Mouse (Mus musculus): ENCODE results near the gene Lrrc43. TPM values are rescaled to one million over a fixed set of nuclear protein-coding genes. Genes with fewer than 3 reads are reported as not detected.

Gene Lrrc43
- polyA plus RNA-seq, 1 experiment from 2014 or later: not detected

- Histone ChIP-seq H3K4me3 (0 out of 2 replicates have a peak overlapping the region, but pooled peaks have one; percentile 11), H3K27me3 (replicated peaks; ENCODE audit: low read depth, poor library complexity, severe bottlenecking) (no peaks in the 10 kb centered on the region), H3K4me1 (peaks cover 30% of the 10 kb centered on the region), H3K27ac (replicated peaks) (no peak overlapping the region), H3K9me3 (no peaks in the 10 kb centered on the region), H3K36me3 (replicated peaks) (peaks cover 30% of the 10 kb centered on the region)
- no peak for DNase-seq (ENCODE audit: low spot score)
- WGBS: 88% methylated on average over 1 of the region's 1 CpGs
Measured at GRCm38 (mm10) chr5:123522166-123522565, 33.1 kb downstream of the Lrrc43 start.

DNA sequence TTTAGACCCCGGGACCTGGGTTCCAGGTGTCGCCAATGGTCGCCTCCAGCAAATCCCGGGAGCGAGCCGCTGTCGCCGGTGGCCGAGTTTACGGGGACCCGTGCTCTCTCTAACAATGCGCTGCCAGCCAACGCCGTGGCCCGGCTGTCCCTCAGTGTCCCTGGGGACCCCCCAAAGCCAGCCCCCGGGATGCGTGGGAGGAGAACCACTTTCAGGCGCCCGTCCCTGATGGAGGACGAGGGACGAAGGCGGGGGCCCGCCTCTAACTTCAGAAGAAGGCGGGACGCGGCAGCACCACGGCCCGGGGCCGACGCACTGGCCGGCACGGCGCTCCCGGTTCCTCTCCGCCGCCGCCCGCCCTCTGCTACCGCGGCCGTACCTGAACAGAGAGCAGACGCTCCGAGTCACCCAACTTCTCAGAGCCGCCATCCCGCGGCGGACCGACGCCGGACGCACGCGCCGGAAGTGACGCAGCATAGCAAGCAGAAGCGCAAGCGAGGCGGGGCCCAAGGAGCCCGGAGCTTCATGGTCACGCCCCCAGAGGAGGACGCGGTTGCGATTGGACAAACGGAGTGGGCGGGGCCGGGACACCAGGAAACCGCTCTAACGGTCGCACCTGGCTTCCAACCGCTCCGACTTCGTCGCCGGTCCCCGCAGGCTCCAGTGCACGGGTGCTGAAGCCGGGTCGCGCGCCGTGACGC, 34.7 kb downstream of the Lrrc43 start, which contains the start of gene Diablo:
Diablo (minus strand) TSS at position 485 of the 701 bp plus-strand sequence.
- H3K27ac ChIP-seq (replicated peaks): peak within 1 kb of the TSS; percentile 84
- H3K9me3 ChIP-seq: no peaks in the 10 kb centered on the region
- H3K36me3 ChIP-seq (replicated peaks): peaks cover 27% of the 10 kb centered on the region
- peak; percentile 99 for DNase-seq (ENCODE audit: low spot score)
- under 1% methylated on average over 82 of the region's 82 CpGs for WGBS
- H3K27me3 ChIP-seq (replicated peaks; ENCODE audit: low read depth, poor library complexity, severe bottlenecking): no peaks in the 10 kb centered on the region
- peak within 1 kb of the TSS; percentile 80 for H3K4me3 ChIP-seq
- peaks cover 30% of the 10 kb centered on the region for H3K4me1 ChIP-seq

DNA sequence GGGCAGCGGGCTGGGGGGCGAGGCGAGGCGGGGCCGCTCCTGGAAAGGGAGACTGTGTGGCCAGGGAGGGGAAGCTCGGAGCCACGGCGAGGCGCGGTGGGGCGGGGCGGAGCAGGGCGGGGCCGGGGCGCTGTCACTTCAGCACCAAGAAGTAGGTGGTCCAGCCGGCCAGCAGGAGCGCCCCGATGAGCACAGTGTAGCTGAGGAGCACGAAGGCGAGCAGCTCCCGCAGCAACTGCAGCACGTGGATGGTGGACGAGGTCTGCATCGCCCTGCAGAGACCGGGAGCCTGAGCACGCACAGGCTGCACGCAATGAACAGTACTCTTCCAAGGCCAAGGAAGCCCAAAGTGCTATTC, 35.3 kb downstream of the Lrrc43 start:
- Histone ChIP-seq H3K9me3 (no peaks in the 10 kb centered on the region), H3K27me3 (replicated peaks; ENCODE audit: low read depth, poor library complexity, severe bottlenecking) (no peaks in the 10 kb centered on the region), H3K4me1 (peaks cover 30% of the 10 kb centered on the region), H3K36me3 (replicated peaks) (peaks cover 28% of the 10 kb centered on the region), H3K27ac (replicated peaks) (peak overlapping the region; percentile 84; the same call in 1 of the 2 replicates), H3K4me3 (peak overlapping the region; percentile 80)
- no peak for DNase-seq (ENCODE audit: low spot score)
- 1% methylated on average over 27 of the region's 27 CpGs for WGBS

DNA sequence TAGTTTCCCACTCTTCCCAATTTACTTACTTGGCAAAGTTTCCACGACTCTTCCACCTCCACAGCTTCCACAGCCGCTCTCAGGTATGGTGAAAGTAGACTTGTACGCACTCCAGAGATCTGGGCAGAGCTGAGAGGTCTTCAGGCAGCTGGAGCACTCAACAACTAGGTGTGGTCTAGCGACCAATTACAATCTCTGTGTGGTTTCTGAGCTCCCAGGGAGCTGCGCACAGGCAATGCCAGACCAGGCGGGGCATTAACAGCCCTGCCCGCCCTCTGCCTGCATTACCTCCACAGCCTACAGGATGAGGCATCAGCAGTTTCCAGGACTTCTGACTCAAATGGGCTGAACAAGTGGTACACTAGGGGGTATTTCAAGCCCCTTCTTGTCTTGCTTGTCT, 36.2 kb downstream of the Lrrc43 start, which contains the start of gene Gm49027:
Gm49027 (minus strand) TSS at position 208 of the 400 bp plus-strand sequence.
- peaks cover 30% of the 10 kb centered on the region for H3K36me3 ChIP-seq (replicated peaks)
- DNase-seq (ENCODE audit: low spot score): no peak
- WGBS: 84% methylated on average over 7 of the region's 7 CpGs
- peak within 1 kb of the TSS; percentile 84; the same call in 1 of the 2 replicates for H3K27ac ChIP-seq (replicated peaks)
- H3K4me3 ChIP-seq: peak within 1 kb of the TSS; percentile 80
- no peaks in the 10 kb centered on the region for H3K9me3 ChIP-seq
- H3K27me3 ChIP-seq (replicated peaks; ENCODE audit: low read depth, poor library complexity, severe bottlenecking): no peaks in the 10 kb centered on the region
- H3K4me1 ChIP-seq: peaks cover 30% of the 10 kb centered on the region

DNA sequence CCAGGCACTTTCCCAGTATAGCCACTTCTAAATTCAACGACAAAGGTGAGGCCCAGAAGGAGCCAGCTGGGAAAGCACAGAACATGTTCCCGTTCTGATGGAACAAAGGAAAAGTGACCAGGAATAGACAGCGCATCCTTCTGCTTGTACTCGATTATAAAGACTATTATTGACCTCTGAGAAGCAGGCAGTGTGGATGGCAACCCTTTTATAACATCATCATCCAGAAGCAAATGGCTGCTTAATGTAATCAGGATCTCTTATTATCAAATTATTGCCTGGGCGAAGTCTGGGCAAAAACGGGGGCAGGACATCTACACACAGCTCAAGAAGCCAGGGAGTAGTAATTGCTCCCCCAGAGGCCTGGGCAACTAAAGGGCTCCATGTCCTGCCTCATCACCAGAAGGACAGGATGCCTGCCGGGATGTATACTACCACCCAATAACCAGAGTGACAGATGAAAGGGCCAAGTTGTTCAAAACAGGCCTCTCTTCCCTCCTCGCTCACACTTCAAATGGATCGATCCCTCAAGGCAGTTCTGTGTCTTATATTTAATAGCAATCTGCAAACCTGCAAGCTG, 36.9 kb downstream of the Lrrc43 start:
- no peaks in the 10 kb centered on the region for H3K9me3 ChIP-seq
- peaks cover 30% of the 10 kb centered on the region for H3K4me1 ChIP-seq
- peaks cover 37% of the 10 kb centered on the region for H3K36me3 ChIP-seq (replicated peaks)
- no peaks in the 10 kb centered on the region for H3K27me3 ChIP-seq (replicated peaks; ENCODE audit: low read depth, poor library complexity, severe bottlenecking)
- H3K27ac ChIP-seq (replicated peaks): no peak overlapping the region
- H3K4me3 ChIP-seq: no peak overlapping the region
- DNase-seq (ENCODE audit: low spot score): no peak
- WGBS: 92% methylated on average over 9 of the region's 9 CpGs

GRCm38 (mm10) chr5:123528641-123529040, 39.5 kb downstream of the Lrrc43 start:
- H3K36me3 ChIP-seq (replicated peaks): peaks cover 64% of the 10 kb centered on the region
- H3K4me3 ChIP-seq: no peak overlapping the region
- H3K9me3 ChIP-seq: no peaks in the 10 kb centered on the region
- no peaks in the 10 kb centered on the region for H3K27me3 ChIP-seq (replicated peaks; ENCODE audit: low read depth, poor library complexity, severe bottlenecking)
- WGBS: 80% methylated on average over 7 of the region's 7 CpGs
- H3K27ac ChIP-seq (replicated peaks): no peak overlapping the region
- peaks cover 8% of the 10 kb centered on the region for H3K4me1 ChIP-seq
- no peak for DNase-seq (ENCODE audit: low spot score)

- H3K36me3 ChIP-seq (replicated peaks): peaks cover 77% of the 10 kb centered on the region
- H3K4me3 ChIP-seq: no peak overlapping the region
- H3K27me3 ChIP-seq (replicated peaks; ENCODE audit: low read depth, poor library complexity, severe bottlenecking): no peaks in the 10 kb centered on the region
- H3K4me1 ChIP-seq: no peaks in the 10 kb centered on the region
- no peak overlapping the region for H3K27ac ChIP-seq (replicated peaks)
- no peaks in the 10 kb centered on the region for H3K9me3 ChIP-seq
- no peak for DNase-seq (ENCODE audit: low spot score)
- WGBS: 90% methylated on average over 8 of the region's 8 CpGs
Measured at GRCm38 (mm10) chr5:123530056-123530455, 41.0 kb downstream of the Lrrc43 start.

DNA sequence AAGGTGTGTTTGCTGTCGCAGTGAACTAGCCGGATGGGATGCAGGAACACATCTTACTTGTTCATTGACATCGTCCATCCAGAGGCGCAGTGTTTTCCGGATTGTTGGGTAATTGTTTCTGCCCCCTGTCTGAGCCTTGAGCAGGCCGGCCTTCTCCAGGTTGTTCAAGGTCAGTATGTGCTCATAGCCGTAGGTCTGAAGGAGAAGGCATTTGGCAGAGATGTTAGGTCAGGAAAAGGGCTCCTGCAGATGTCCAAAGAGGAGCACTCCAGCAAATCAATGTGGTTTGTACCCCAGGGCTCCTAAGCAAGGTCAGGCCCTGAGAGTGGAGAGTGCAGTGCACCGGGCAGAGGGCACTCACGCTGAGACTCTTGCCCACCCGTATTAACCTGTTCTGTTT, 44.7 kb downstream of the Lrrc43 start:
- no peaks in the 10 kb centered on the region for H3K27me3 ChIP-seq (replicated peaks; ENCODE audit: low read depth, poor library complexity, severe bottlenecking)
- no peak overlapping the region for H3K27ac ChIP-seq (replicated peaks)
- no peaks in the 10 kb centered on the region for H3K9me3 ChIP-seq
- no peak for DNase-seq (ENCODE audit: low spot score)
- H3K36me3 ChIP-seq (replicated peaks): peaks cover 90% of the 10 kb centered on the region
- whole genome bisulfite sequencing: 93% methylated on average over 10 of the region's 10 CpGs
- H3K4me3 ChIP-seq: no peak overlapping the region
- no peaks in the 10 kb centered on the region for H3K4me1 ChIP-seq

DNA sequence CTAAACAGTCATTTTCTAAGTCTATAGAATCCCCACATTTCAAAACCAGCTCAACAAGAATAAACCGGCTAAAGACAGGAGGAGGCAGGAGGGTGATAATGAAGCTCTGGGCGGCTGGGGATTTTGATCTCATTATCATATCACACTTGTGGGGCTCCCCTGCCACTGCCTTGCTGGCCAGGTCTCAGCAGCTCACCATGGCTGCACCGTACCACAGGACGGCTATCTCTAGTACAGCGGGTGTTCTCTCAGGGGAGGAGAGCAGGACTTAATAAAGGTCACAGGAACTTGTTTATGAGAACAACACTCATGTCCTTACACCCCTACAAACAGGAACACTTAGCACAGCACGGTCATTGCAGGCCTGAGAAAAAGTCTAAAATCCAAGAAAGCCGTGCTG, 66.6 kb downstream of the Lrrc43 start:
- Histone ChIP-seq H3K27ac (replicated peaks) (no peak overlapping the region), H3K4me3 (no peak overlapping the region), H3K4me1 (no peaks in the 10 kb centered on the region), H3K36me3 (replicated peaks) (peaks cover 62% of the 10 kb centered on the region), H3K27me3 (replicated peaks; ENCODE audit: low read depth, poor library complexity, severe bottlenecking) (no peaks in the 10 kb centered on the region), H3K9me3 (no peaks in the 10 kb centered on the region)
- WGBS: 92% methylated on average over 7 of the region's 7 CpGs
- DNase-seq (ENCODE audit: low spot score): no peak

DNA sequence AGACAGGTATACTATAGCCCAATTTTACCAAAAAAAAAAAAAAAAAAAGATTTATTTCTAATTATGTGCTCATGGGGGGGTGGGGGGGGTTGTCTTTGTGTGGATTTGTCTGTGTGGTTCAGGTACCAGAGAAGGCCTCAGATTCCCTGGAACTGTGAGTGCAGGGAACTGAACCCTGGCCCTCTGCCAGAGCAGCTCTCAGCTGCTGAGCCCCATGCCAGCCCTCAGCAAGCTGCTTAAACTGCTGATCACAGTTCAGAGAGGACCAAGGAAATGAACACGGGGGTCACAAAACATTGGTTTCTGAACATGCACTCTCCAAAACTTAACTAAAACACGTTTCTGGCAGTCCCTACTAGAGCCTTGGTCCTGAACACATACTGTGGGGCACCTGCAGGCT, 67.3 kb downstream of the Lrrc43 start:
- H3K27me3 ChIP-seq (replicated peaks; ENCODE audit: low read depth, poor library complexity, severe bottlenecking): no peaks in the 10 kb centered on the region
- no peaks in the 10 kb centered on the region for H3K9me3 ChIP-seq
- no peaks in the 10 kb centered on the region for H3K4me1 ChIP-seq
- no peak for DNase-seq (ENCODE audit: low spot score)
- H3K27ac ChIP-seq (replicated peaks): no peak overlapping the region
- H3K4me3 ChIP-seq: no peak overlapping the region
- WGBS: 71% methylated on average over 2 of the region's 2 CpGs
- peaks cover 70% of the 10 kb centered on the region for H3K36me3 ChIP-seq (replicated peaks)

Small RNA genes within 50 kb of the gene (microRNA-seq; reads per million reads assigned to microRNA genes)
- 1.8 reads per million for gene Mir7647

Other genes starting within 250 kb of the Lrrc43 start
- 4.3 and 4.5 TPM in 2 replicates for gene Wdr66, start 237.2 kb upstream of the Lrrc43 start, polyA plus RNA-seq (2016; fragmentation: Nextera tagmentation; extraction: Ambion mirVana)
- gene Bcl7a, start 145.5 kb upstream of the Lrrc43 start, polyA plus RNA-seq (2016; fragmentation: Nextera tagmentation; extraction: Ambion mirVana): 41.7 and 42.8 TPM in 2 replicates
- 18.6 and 20.8 TPM in 2 replicates for gene Mlxip, start 94.5 kb upstream of the Lrrc43 start, polyA plus RNA-seq (2016; fragmentation: Nextera tagmentation; extraction: Ambion mirVana)
- gene Il31, start 184 bp downstream of the Lrrc43 start, polyA plus RNA-seq (2016; fragmentation: Nextera tagmentation; extraction: Ambion mirVana): not detected in 2 replicates
- 1.5 and 2.0 TPM in 2 replicates for gene B3gnt4, start 21.2 kb downstream of the Lrrc43 start, polyA plus RNA-seq (2016; fragmentation: Nextera tagmentation; extraction: Ambion mirVana)
- 125 and 134 TPM in 2 replicates for gene Diablo, start 34.9 kb downstream of the Lrrc43 start, polyA plus RNA-seq (2016; fragmentation: Nextera tagmentation; extraction: Ambion mirVana)
- gene Gm49027, start 36.2 kb downstream of the Lrrc43 start, polyA plus RNA-seq (2016; fragmentation: Nextera tagmentation; extraction: Ambion mirVana): 0.24 and 0.35 TPM in 2 replicates
- gene Vps33a, start 83.7 kb downstream of the Lrrc43 start, polyA plus RNA-seq (2016; fragmentation: Nextera tagmentation; extraction: Ambion mirVana): 28.1 and 32.0 TPM in 2 replicates
- 52.9 and 54.0 TPM in 2 replicates for gene Clip1, start 195.3 kb downstream of the Lrrc43 start, polyA plus RNA-seq (2016; fragmentation: Nextera tagmentation; extraction: Ambion mirVana)
- 86.3 and 93.8 TPM in 2 replicates for gene Zcchc8, start 231.8 kb downstream of the Lrrc43 start, polyA plus RNA-seq (2016; fragmentation: Nextera tagmentation; extraction: Ambion mirVana)

Data from embryonic facial prominence, embryonic 10.5 days (tissue).